Mouse (Mus musculus): ENCODE data around the gene Naa15. TPM values are rescaled to one million over a fixed set of nuclear protein-coding genes. Genes with fewer than 3 reads are reported as not detected.

Gene Naa15
- total and polyA plus RNA-seq, 3 experiments, result 27.6 to 95.3 (median 59.0) TPM

DNA sequence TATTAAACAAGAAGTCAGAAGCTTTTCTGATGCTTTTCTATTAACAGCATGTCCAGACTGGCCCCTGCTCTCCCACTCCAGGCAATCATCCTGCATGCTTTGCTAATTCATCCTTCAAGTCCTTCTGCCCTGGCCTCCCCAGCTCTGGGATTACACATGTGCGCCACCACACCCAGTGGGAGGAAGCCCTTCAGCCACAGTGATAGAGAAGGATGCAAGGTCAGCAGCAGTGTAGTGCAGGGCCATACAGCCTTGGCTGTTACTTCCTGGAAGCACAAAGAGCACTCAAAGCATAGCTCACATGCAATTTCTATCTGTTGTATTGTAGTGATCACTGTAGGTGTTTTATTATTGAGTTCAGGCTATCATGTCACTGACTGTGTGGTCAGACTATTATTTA is 1.7 kb upstream of the Naa15 start:
- in situ Hi-C loops (cut with MboI; ENCODE audit: low pct_ligation_motif_present, low pct_unique_long_range_greater_than_20kb, low sequenced_read_pairs), result loop anchor here (5.0 kb wide), 1 partner anchor 36 kb away; no protein-coding TSS in a partner anchor
- Histone ChIP-seq H3K9ac (ENCODE audit: insufficient read depth, low read depth) (no peak overlapping the region), H3K27me3 (replicated peaks) (no peaks in the 10 kb centered on the region), H3K9me3 (replicated peaks; ENCODE audit: low read length) (no peaks in the 10 kb centered on the region), H3K4me2 (ENCODE audit: insufficient read depth, low read depth, poor library complexity, severe bottlenecking) (no peak overlapping the region), H3K4me1 (ENCODE audit: control insufficient read depth in 1 of 2, insufficient read depth in 2 of 2) (peaks cover 0 to 25% of the 10 kb centered on the region in 2 experiments; a peak in 2 of 4 replicates), H3K36me3 (replicated peaks in 1 of 2; ENCODE audit: control insufficient read depth in 1 of 2, insufficient read depth in 1 of 2, low read length in 1 of 2) (peaks cover 0 to 12% of the 10 kb centered on the region in 2 experiments), H3K79me2 (replicated peaks; ENCODE audit: control insufficient read depth, extremely low read depth, insufficient read depth, poor library complexity, severe bottlenecking) (peaks cover 34% of the 10 kb centered on the region), H3K27ac (ENCODE audit: insufficient read depth, low read depth) (no peak overlapping the region), H3K4me3 (replicated peaks in 1 of 3; ENCODE audit: low read depth in 2 of 3, low read length in 2 of 3, poor library complexity in 1 of 3) (no peak overlapping the region)
- no peak for DNase-seq (ENCODE audit: extremely low read depth)
- TF ChIP-seq BHLHE40 (IDR thresholded peaks at IDR 0.05; ENCODE audit: low read depth, low read length) (no peak), TCF12 (IDR thresholded peaks at IDR 0.05; ENCODE audit: low read depth, low read length) (no peak), TBP (conservative IDR thresholded peaks at IDR 0.05; ENCODE audit: low read depth, low read length) (no peak), CHD1 (IDR thresholded peaks at IDR 0.05; ENCODE audit: low read depth, low read length) (no peak), MEF2A (IDR thresholded peaks at IDR 0.05; ENCODE audit: borderline replicate concordance, low read depth, low read length) (no peak), ZNF384 (IDR thresholded peaks at IDR 0.05; ENCODE audit: low read depth, low read length) (no peak), ZKSCAN1 (IDR thresholded peaks at IDR 0.05; ENCODE audit: borderline replicate concordance, low read depth, low read length) (no peak), JUND (conservative IDR thresholded peaks at IDR 0.05; ENCODE audit: low read depth, low read length) (no peak)
- dilution Hi-C loops (cut with MboI; ENCODE audit: extremely low pct_ligation_motif_present, extremely low pct_unique_long_range_greater_than_20kb, low sequenced_read_pairs), result no loop called here

DNA sequence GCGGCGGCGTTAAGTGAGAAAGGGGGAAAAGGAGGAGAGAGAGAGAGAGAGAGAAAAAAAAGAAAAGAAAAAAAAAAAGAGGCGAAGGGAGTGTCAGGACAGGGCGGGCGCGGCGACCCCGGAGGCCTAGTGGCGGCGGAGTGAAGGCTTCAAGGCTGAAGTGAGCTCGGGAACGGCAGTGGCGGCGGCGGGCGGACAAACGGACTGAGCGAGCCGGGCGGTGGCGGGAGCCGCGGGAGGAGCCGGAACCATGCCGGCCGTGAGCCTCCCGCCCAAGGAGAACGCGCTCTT is 1.1 kb downstream of the Naa15 start:
- DNase-seq (ENCODE audit: extremely low read depth), result no peak
- TF ChIP-seq PAX5 (IDR thresholded peaks at IDR 0.05; ENCODE audit: low read length), result no peak
- TF ChIP-seq CTCF (conservative IDR thresholded peaks at IDR 0.05 in 1 of 2, IDR thresholded peaks at IDR 0.05 in 1 of 2; ENCODE audit: low read depth in 2 of 2, low read length in 2 of 2), result no peak
- no peak for TF ChIP-seq HCFC1 (IDR thresholded peaks at IDR 0.05; ENCODE audit: low read depth, low read length)
- no peak; the same call in 1 of the 2 replicates for TF ChIP-seq NELFE (IDR thresholded peaks at IDR 0.05; ENCODE audit: low read depth, low read length)
- TF ChIP-seq MAX (IDR thresholded peaks at IDR 0.05; ENCODE audit: low read length), result no peak
- TF ChIP-seq ELF1 (IDR thresholded peaks at IDR 0.05; ENCODE audit: low read depth, low read length), result no peak
- TF ChIP-seq BHLHE40 (IDR thresholded peaks at IDR 0.05; ENCODE audit: low read depth, low read length), result no peak
- no peak for TF ChIP-seq CHD1 (IDR thresholded peaks at IDR 0.05; ENCODE audit: low read depth, low read length)
- no peak for TF ChIP-seq TBP (conservative IDR thresholded peaks at IDR 0.05; ENCODE audit: low read depth, low read length)
- TF ChIP-seq SIN3A (IDR thresholded peaks at IDR 0.05; ENCODE audit: low read length), result no peak; the same call in 1 of the 2 replicates
- no peak for TF ChIP-seq POLR2AphosphoS2 (IDR thresholded peaks at IDR 0.05; ENCODE audit: low read depth, low read length)
- TF ChIP-seq POLR2A (IDR thresholded peaks at IDR 0.05; ENCODE audit: low read depth, low read length), result no peak
- no peak for TF ChIP-seq RAD21 (IDR thresholded peaks at IDR 0.05; ENCODE audit: low read depth, low read length)
- no peak for TF ChIP-seq MXI1 (IDR thresholded peaks at IDR 0.05; ENCODE audit: low read depth, low read length)

More for the DNA sequence above, 1.1 kb downstream of the Naa15 start:
- in situ Hi-C loops (cut with MboI; ENCODE audit: low pct_ligation_motif_present, low pct_unique_long_range_greater_than_20kb, low sequenced_read_pairs) (no loop called here), dilution Hi-C loops (cut with MboI; ENCODE audit: extremely low pct_ligation_motif_present, extremely low pct_unique_long_range_greater_than_20kb, low sequenced_read_pairs) (no loop called here)
- peaks cover 0 to 44% of the 10 kb centered on the region in 2 experiments; a peak in 3 of 4 replicates for H3K4me1 ChIP-seq (ENCODE audit: control insufficient read depth in 1 of 2, insufficient read depth in 2 of 2)
- no peaks in the 10 kb centered on the region for H3K27me3 ChIP-seq (replicated peaks)
- peaks cover 58% of the 10 kb centered on the region for H3K79me2 ChIP-seq (replicated peaks; ENCODE audit: control insufficient read depth, extremely low read depth, insufficient read depth, poor library complexity, severe bottlenecking)
- peaks cover 0 to 23% of the 10 kb centered on the region in 2 experiments for H3K36me3 ChIP-seq (replicated peaks in 1 of 2; ENCODE audit: control insufficient read depth in 1 of 2, insufficient read depth in 1 of 2, low read length in 1 of 2)
- no peak overlapping the region for H3K4me2 ChIP-seq (ENCODE audit: insufficient read depth, low read depth, poor library complexity, severe bottlenecking)
- H3K4me3 ChIP-seq (replicated peaks in 1 of 3; ENCODE audit: low read depth in 2 of 3, low read length in 2 of 3, poor library complexity in 1 of 3), result peak overlapping the region; percentile 78 to 82 (median 80)
- peak overlapping the region; percentile 69 for H3K27ac ChIP-seq (ENCODE audit: insufficient read depth, low read depth)
- no peaks in the 10 kb centered on the region for H3K9me3 ChIP-seq (replicated peaks; ENCODE audit: low read length)
- H3K9ac ChIP-seq (ENCODE audit: insufficient read depth, low read depth), result peak overlapping the region; percentile 97

Measured in CH12.LX (cell line).